Mouse (Mus musculus) layer of hippocampus, adult 6 months (tissue): ENCODE data around the gene Lrrc42. TPM values are rescaled to one million over a fixed set of nuclear protein-coding genes. Genes with fewer than 3 reads are reported as not detected.

ENCODE experiments used
- long read RNA-seq, 2 experiments: library from polyadenylated mRNA; unstranded; transcript quantifications; one replicate each; pipeline ENCODE4 v2.0.0; 2019 to 2020
- polyA plus RNA-seq: library from polyadenylated mRNA; unstranded; fragments of <200 nt; fragmentation: Nextera tagmentation; gene quantifications from 2 replicates; pipeline ENCODE4 v1.2.3, GENCODE M21; 2021

The Lrrc42 gene
- 15.9 and 18.2 TPM in 2 replicates for polyA plus RNA-seq
- long read RNA-seq, experiment 1, transcript Lrrc42-201 (8 exons, 1,755 nt), result major isoform, 28 of 37 reads
- long read RNA-seq, experiment 1, partial matches to known transcripts, result 6 of 37 reads
- long read RNA-seq, experiment 1, other reads (novel, unspliced or antisense), result 3 of 37 reads
- long read RNA-seq, experiment 2, transcript Lrrc42-201 (8 exons, 1,755 nt), result major isoform, 72 of 82 reads
- long read RNA-seq, experiment 2, partial matches to known transcripts, result 4 of 82 reads
- long read RNA-seq, experiment 2, other reads (novel, unspliced or antisense), result 6 of 82 reads

GRCm38 (mm10) chr4:107253125-107254091 lies at the start of gene Lrrc42, which contains the start of gene Hspb11:
TSS of gene Lrrc42 (minus strand) at chr4:107253532.
TSS of gene Hspb11 (plus strand) at chr4:107253593.

GRCm38 (mm10) chr4:107208880-107209279 lies 44.5 kb downstream of the Lrrc42 start, which contains the start of gene Ldlrad1:
TSS of gene Ldlrad1 (plus strand) at chr4:107209180.

Other genes starting within 250 kb of the Lrrc42 start
- 32.5 and 36.7 TPM in 2 replicates for gene Mrpl37, start 186.7 kb downstream of the Lrrc42 start, polyA plus RNA-seq
- gene Cyb5rl, start 186.5 kb downstream of the Lrrc42 start, polyA plus RNA-seq, result 4.0 and 4.2 TPM in 2 replicates
- gene Cdcp2, start 156.6 kb downstream of the Lrrc42 start, polyA plus RNA-seq, result not detected in 2 replicates
- gene Tmem59, start 75.1 kb downstream of the Lrrc42 start, polyA plus RNA-seq, result 502 and 566 TPM in 2 replicates
- 9.1 and 19.8 TPM in 2 replicates for gene Tceanc2, start 74.4 kb downstream of the Lrrc42 start, polyA plus RNA-seq
- gene Ldlrad1, start 44.4 kb downstream of the Lrrc42 start, polyA plus RNA-seq, result not detected in 2 replicates
- 61.3 and 69.9 TPM in 2 replicates for gene Hspb11, start 61 bp upstream of the Lrrc42 start, polyA plus RNA-seq
- gene Dio1, start 53.6 kb upstream of the Lrrc42 start, polyA plus RNA-seq, result 0.15 TPM in 1 of 2 replicates, not detected in the other
- gene Yipf1, start 60.8 kb upstream of the Lrrc42 start, polyA plus RNA-seq, result 127 and 146 TPM in 2 replicates
- 5.4 and 5.8 TPM in 2 replicates for gene Ndc1, start 114.3 kb upstream of the Lrrc42 start, polyA plus RNA-seq
- gene Glis1, start 181.1 kb upstream of the Lrrc42 start, polyA plus RNA-seq, result 0.19 and 0.25 TPM in 2 replicates